Mouse (Mus musculus) lung, adult 2 months (tissue): Measurements from ENCODE around the gene 8030474K03Rik.

Experiments used
- CTCF ChIP-seq: fragments of 200-500 bp; IDR thresholded peaks from 2 replicates; pipeline ENCODE4 v1.5.1; 2011; ENCODE audit warnings: mild to moderate bottlenecking, low read length, control low read depth; ENCODE audit not compliant: insufficient read depth
- POLR2A ChIP-seq: fragments of 200-500 bp; IDR thresholded peaks from 2 replicates; pipeline ENCODE4 v1.6.1; 2011; ENCODE audit warnings: low read depth, mild to moderate bottlenecking, control low read depth, low read length, borderline replicate concordance; ENCODE audit errors: extremely low read depth

GRCm38 (mm10) chrX:101764621-101765020 lies 29.8 kb upstream of the 8030474K03Rik start:
- TF ChIP-seq CTCF = no peak
- no peak for TF ChIP-seq POLR2A
